Mouse (Mus musculus) liver, embryonic 12.5 days (tissue): ENCODE measurements around the gene Scaf1. TPM values are rescaled to one million over a fixed set of nuclear protein-coding genes. Genes with fewer than 3 reads are reported as not detected.

Experiments
- ATAC-seq: fragments of 200-750 bp; cut with Nextera tagmentation; 2 replicates; pipeline ENCODE4 v1.8.0; 2017; ENCODE audit warnings: moderate number of reproducible peaks, mild to moderate bottlenecking, moderate library complexity
- H3K27ac ChIP-seq: fragments of 300-500 bp; sonication (generic); 2 replicates; pipeline ENCODE4 v1.5.1; 2016; ENCODE audit warnings: mild to moderate bottlenecking
- H3K27me3 ChIP-seq: fragments of 300-500 bp; sonication (generic); replicated peaks from 2 replicates; pipeline ENCODE4 v1.6.1; 2016; ENCODE audit warnings: mild to moderate bottlenecking, moderate library complexity
- H3K36me3 ChIP-seq: fragments of 300-500 bp; sonication (generic); 2 replicates; pipeline ENCODE4 v1.6.1; 2016; ENCODE audit warnings: mild to moderate bottlenecking, moderate library complexity
- H3K4me1 ChIP-seq: fragments of 300-500 bp; sonication (generic); 2 replicates; pipeline ENCODE4 v1.6.1; 2016
- H3K4me2 ChIP-seq: fragments of 300-500 bp; sonication (generic); 2 replicates; pipeline ENCODE4 v1.6.1; 2016; ENCODE audit warnings: mild to moderate bottlenecking, moderate library complexity
- H3K4me3 ChIP-seq: fragments of 300-500 bp; sonication (generic); 2 replicates; pipeline ENCODE4 v1.5.1; 2016; ENCODE audit warnings: mild to moderate bottlenecking, moderate library complexity
- H3K9ac ChIP-seq: fragments of 300-500 bp; sonication (generic); 2 replicates; pipeline ENCODE4 v1.6.1; 2016; ENCODE audit warnings: mild to moderate bottlenecking, moderate library complexity
- H3K9me3 ChIP-seq: fragments of 300-500 bp; sonication (generic); replicated peaks from 2 replicates; pipeline ENCODE4 v1.6.1; 2016; ENCODE audit warnings: mild to moderate bottlenecking, moderate library complexity
- WGBS: fragments of 180-500 bp; shearing (Covaris S2); methylation state at CpG from one replicate; pipeline ENCODE4 v1.1.7; 2016; ENCODE audit not compliant: insufficient replicate concordance; 5-methylcytosine and 5-hydroxymethylcytosine counted together
- microRNA-seq: library from miRNA; unstranded; fragments of <30 nt; microRNA quantifications from one replicate; pipeline ENCODE4, GENCODE M21; 2017
- polyA plus RNA-seq: library from polyadenylated mRNA; unstranded; fragments of >200 nt; fragmentation: Nextera tagmentation; extraction: Ambion mirVana; gene quantifications from 2 replicates; pipeline ENCODE4 v1.2.1, GENCODE M21; 2016

Scaf1 gene
- polyA plus RNA-seq, 1 experiment from 2014 or later: 19.0 TPM

- no peaks in the 10 kb centered on the region for H3K9me3 ChIP-seq
- peaks cover 10% of the 10 kb centered on the region for H3K27me3 ChIP-seq
- no peak overlapping the region for H3K4me2 ChIP-seq
- no peaks in the 10 kb centered on the region for H3K36me3 ChIP-seq
- H3K4me3 ChIP-seq: no peak overlapping the region
- ATAC-seq: no peak
- H3K4me1 ChIP-seq: peaks cover 20% of the 10 kb centered on the region
- H3K9ac ChIP-seq: no peak overlapping the region
- WGBS: 52% methylated on average over 8 of the region's 8 CpGs
- no peak overlapping the region for H3K27ac ChIP-seq
Observed at GRCm38 (mm10) chr7:44959281-44959680, 56.9 kb downstream of the Scaf1 start.

DNA sequence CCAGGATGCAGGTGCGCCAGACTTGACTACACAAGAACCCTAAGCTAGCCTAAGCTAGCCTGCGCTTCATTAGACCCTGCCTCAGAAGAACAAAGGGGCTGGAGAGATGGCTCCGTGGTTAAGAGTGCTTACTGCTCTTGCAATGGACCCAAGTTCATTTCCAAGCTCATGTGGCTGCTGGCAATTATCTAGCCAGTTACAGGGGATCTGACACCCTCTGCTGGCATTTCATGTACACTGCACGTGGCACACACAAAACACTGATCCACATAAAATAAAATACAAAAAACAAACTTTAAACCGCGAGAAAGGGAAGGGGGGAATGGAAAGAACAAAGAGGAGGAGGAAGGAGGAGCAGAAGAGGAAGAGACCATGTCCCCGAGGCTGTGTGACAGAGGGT is 58.0 kb downstream of the Scaf1 start:
- WGBS: 35% methylated on average over 7 of the region's 7 CpGs
- no peak overlapping the region for H3K4me3 ChIP-seq
- ATAC-seq: no peak
- no peak overlapping the region for H3K4me2 ChIP-seq
- H3K4me1 ChIP-seq: peaks cover 21% of the 10 kb centered on the region
- no peaks in the 10 kb centered on the region for H3K36me3 ChIP-seq
- H3K27me3 ChIP-seq: peaks cover 18% of the 10 kb centered on the region
- H3K9me3 ChIP-seq: no peaks in the 10 kb centered on the region
- H3K9ac ChIP-seq: no peak overlapping the region
- H3K27ac ChIP-seq: no peak overlapping the region

- no peak overlapping the region for H3K9ac ChIP-seq
- no peaks in the 10 kb centered on the region for H3K9me3 ChIP-seq
- no peak for ATAC-seq
- peaks cover 18% of the 10 kb centered on the region for H3K27me3 ChIP-seq
- H3K4me2 ChIP-seq: no peak overlapping the region
- H3K36me3 ChIP-seq: no peaks in the 10 kb centered on the region
- no peak overlapping the region for H3K4me3 ChIP-seq
- WGBS: 72% methylated on average over 20 of the region's 20 CpGs
- peaks cover 22% of the 10 kb centered on the region for H3K4me1 ChIP-seq
- no peak overlapping the region for H3K27ac ChIP-seq
Observed at GRCm38 (mm10) chr7:44957183-44957835, 58.9 kb downstream of the Scaf1 start.

DNA sequence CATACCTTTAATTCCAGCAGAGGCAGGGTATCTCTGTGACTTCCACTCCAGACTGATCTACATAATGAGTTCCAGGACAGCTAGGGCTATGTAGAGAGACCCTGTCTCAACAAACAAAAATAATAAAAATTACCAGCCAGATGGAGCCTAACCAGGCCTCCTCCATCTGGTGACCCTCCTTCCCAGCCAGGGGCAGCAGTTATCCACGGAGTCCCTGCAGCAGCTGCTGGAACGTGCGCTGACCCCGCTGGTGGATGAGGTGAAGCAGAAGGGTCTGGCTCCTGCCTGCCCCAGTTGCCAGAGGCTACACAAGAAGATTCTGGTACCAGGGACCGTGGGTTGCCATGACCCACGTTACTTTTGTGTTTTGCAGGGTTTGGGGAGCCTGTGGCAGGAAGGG is 59.9 kb downstream of the Scaf1 start:
- WGBS: 67% methylated on average over 6 of the region's 6 CpGs
- Histone ChIP-seq H3K4me2 (no peak overlapping the region), H3K4me1 (peaks cover 30% of the 10 kb centered on the region), H3K27me3 (peaks cover 26% of the 10 kb centered on the region), H3K4me3 (no peak overlapping the region), H3K9me3 (no peaks in the 10 kb centered on the region), H3K9ac (no peak overlapping the region), H3K36me3 (no peaks in the 10 kb centered on the region), H3K27ac (no peak overlapping the region)
- no peak for ATAC-seq

DNA sequence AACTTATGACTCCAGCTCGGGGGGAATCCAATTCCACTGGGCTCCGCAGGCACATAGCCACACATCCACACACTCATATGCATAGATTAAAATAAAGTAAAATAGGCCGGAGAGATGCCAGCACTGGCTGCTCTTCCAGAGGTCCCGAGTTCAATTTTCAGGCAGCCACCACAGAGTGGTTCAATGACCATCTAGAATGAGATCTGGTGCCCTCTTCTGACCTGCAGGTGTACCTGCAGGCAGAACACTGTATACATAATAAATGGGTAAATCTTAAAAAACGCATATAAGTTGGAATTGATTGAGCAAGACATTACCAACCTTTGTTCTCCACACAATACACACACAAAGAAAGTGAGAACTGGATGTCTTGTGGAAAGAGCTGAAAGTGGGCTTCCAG is 60.5 kb downstream of the Scaf1 start:
- H3K27ac ChIP-seq: no peak overlapping the region
- no peak for ATAC-seq
- peaks cover 29% of the 10 kb centered on the region for H3K27me3 ChIP-seq
- H3K4me2 ChIP-seq: no peak overlapping the region
- H3K4me3 ChIP-seq: no peak overlapping the region
- H3K4me1 ChIP-seq: peaks cover 30% of the 10 kb centered on the region
- H3K9me3 ChIP-seq: no peaks in the 10 kb centered on the region
- no peaks in the 10 kb centered on the region for H3K36me3 ChIP-seq
- no peak overlapping the region for H3K9ac ChIP-seq
- WGBS: 36% methylated on average over 5 of the region's 5 CpGs

DNA sequence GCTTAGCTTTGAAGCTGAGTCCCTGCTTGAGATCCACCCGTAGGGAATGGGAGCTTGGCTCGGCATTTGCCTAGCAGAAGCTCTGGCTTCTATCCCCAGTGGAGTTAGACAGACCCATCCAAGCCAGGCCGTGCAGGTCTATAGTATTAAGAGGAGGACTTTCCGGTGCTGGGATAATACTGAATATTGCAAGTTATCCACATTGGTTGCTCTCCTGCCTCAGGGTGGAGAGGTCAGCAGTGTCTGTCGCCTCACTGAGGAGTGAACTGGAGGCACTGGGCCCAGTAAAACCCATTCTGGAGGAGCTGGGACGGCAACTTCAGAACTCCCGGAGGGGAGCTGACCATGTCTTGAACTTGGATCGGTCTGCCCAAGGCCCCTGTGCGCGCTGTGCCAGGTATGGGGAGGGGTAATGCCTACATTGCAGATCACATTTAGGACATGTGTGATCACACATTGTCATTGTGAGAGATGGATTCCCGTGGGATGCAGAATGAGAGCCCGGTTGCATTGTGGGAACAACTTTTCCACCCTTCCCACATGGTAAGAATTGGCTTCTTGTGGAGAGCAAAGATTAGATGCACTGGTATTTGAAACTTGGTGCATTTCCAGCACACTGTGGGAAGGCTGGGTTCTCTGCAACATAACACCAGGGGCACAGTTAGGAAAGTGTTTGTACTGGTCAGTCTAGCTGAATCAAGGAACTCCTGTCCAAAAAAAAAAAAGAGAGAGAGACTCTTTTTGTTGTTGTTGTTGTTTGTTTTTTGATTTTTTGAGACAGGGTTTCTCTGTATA is 61.9 kb downstream of the Scaf1 start:
- no peak for ATAC-seq
- no peaks in the 10 kb centered on the region for H3K36me3 ChIP-seq
- no peaks in the 10 kb centered on the region for H3K9me3 ChIP-seq
- peaks cover 22% of the 10 kb centered on the region for H3K4me1 ChIP-seq
- H3K27me3 ChIP-seq: peaks cover 39% of the 10 kb centered on the region
- 76% methylated on average over 12 of the region's 12 CpGs for WGBS
- no peak overlapping the region for H3K9ac ChIP-seq
- no peak overlapping the region for H3K27ac ChIP-seq
- H3K4me3 ChIP-seq: no peak overlapping the region
- H3K4me2 ChIP-seq: no peak overlapping the region

DNA sequence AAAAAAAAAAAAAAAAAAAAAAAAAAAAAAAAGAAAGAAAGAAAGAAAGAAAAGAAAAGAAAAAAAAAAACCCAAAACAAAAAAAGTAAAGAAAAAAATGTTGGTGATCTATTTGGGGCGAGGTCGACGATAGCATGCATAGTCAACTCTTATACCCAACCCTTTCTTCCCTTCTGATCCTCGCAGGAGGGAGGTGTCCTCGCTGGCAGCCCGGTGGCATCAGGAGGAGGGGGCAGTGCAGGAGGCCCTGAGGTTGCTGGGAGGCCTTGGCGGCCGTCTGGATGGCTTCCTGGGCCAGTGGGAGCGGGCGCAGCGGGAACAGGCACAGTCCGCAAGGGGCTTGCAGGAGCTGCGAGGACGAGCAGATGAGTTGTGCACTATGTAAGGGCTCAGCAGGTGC is 62.6 kb downstream of the Scaf1 start:
- Histone ChIP-seq H3K27me3 (peaks cover 46% of the 10 kb centered on the region), H3K9me3 (no peaks in the 10 kb centered on the region), H3K27ac (no peak overlapping the region), H3K36me3 (no peaks in the 10 kb centered on the region), H3K4me2 (no peak overlapping the region), H3K9ac (no peak overlapping the region), H3K4me3 (no peak overlapping the region), H3K4me1 (peaks cover 20% of the 10 kb centered on the region)
- ATAC-seq: no peak
- WGBS: 53% methylated on average over 14 of the region's 14 CpGs

Small RNA genes within 50 kb of the gene (microRNA-seq; reads per million reads assigned to microRNA genes)
- not detected for gene Mir7054

Other genes starting within 250 kb of the Scaf1 start
- 82.6 and 84.9 TPM in 2 replicates for gene Nup62, start 200.3 kb downstream of the Scaf1 start, polyA plus RNA-seq
- 0.59 and 0.64 TPM in 2 replicates for gene Il4i1, start 200.0 kb downstream of the Scaf1 start, polyA plus RNA-seq
- gene Atf5, start 199.7 kb downstream of the Scaf1 start, polyA plus RNA-seq: 5.4 and 5.7 TPM in 2 replicates
- 42.7 and 45.3 TPM in 2 replicates for gene Akt1s1, start 167.4 kb downstream of the Scaf1 start, polyA plus RNA-seq
- 34.4 and 39.6 TPM in 2 replicates for gene Tbc1d17, start 167.3 kb downstream of the Scaf1 start, polyA plus RNA-seq
- 26.1 and 26.7 TPM in 2 replicates for gene Pnkp, start 159.2 kb downstream of the Scaf1 start, polyA plus RNA-seq
- 114 and 121 TPM in 2 replicates for gene Ptov1, start 146.6 kb downstream of the Scaf1 start, polyA plus RNA-seq
- gene Med25, start 123.7 kb downstream of the Scaf1 start, polyA plus RNA-seq: 60.4 and 61.0 TPM in 2 replicates
- gene Fuz, start 120.3 kb downstream of the Scaf1 start, polyA plus RNA-seq: 9.0 and 11.4 TPM in 2 replicates
- 85.1 and 86.5 TPM in 2 replicates for gene Ap2a1, start 86.9 kb downstream of the Scaf1 start, polyA plus RNA-seq
- gene Tsks, start 73.2 kb downstream of the Scaf1 start, polyA plus RNA-seq: 0.33 TPM in 1 of 2 replicates, not detected in the other
- 4.0 and 4.3 TPM in 2 replicates for gene Cpt1c, start 41.5 kb downstream of the Scaf1 start, polyA plus RNA-seq
- 248 and 262 TPM in 2 replicates for gene Prmt1, start 29.8 kb downstream of the Scaf1 start, polyA plus RNA-seq
- 50.4 and 55.9 TPM in 2 replicates for gene Irf3, start 18.7 kb downstream of the Scaf1 start, polyA plus RNA-seq
- 23.6 and 25.4 TPM in 2 replicates for gene Bcl2l12, start 17.7 kb downstream of the Scaf1 start, polyA plus RNA-seq
- 13.9 and 15.5 TPM in 2 replicates for gene Rras, start 1.6 kb upstream of the Scaf1 start, polyA plus RNA-seq
- gene Prr12, start 36.5 kb upstream of the Scaf1 start, polyA plus RNA-seq: 3.0 and 4.1 TPM in 2 replicates
- gene Nosip, start 46.1 kb upstream of the Scaf1 start, polyA plus RNA-seq: 31.6 and 38.7 TPM in 2 replicates
- 8.5 and 8.6 TPM in 2 replicates for gene Prrg2, start 46.3 kb upstream of the Scaf1 start, polyA plus RNA-seq
- gene Rcn3, start 75.9 kb upstream of the Scaf1 start, polyA plus RNA-seq: 69.1 and 70.9 TPM in 2 replicates
- 26.6 and 26.9 TPM in 2 replicates for gene Fcgrt, start 87.5 kb upstream of the Scaf1 start, polyA plus RNA-seq
- 1,421 and 1,491 TPM in 2 replicates for gene Rps11, start 108.1 kb upstream of the Scaf1 start, polyA plus RNA-seq
- gene Rpl13a, start 112.4 kb upstream of the Scaf1 start, polyA plus RNA-seq: 1,134 and 1,149 TPM in 2 replicates
- gene Gm45713, start 119.9 kb upstream of the Scaf1 start, polyA plus RNA-seq: 0.27 and 0.59 TPM in 2 replicates
- 5.1 and 5.7 TPM in 2 replicates for gene Flt3l, start 120.1 kb upstream of the Scaf1 start, polyA plus RNA-seq
- 60.5 and 61.7 TPM in 2 replicates for gene Pih1d1, start 137.9 kb upstream of the Scaf1 start, polyA plus RNA-seq
- gene Aldh16a1, start 138.2 kb upstream of the Scaf1 start, polyA plus RNA-seq: 35.9 and 41.2 TPM in 2 replicates
- not detected in 2 replicates for gene Slc17a7, start 147.6 kb upstream of the Scaf1 start, polyA plus RNA-seq
- not detected in 2 replicates for gene Gfy, start 163.2 kb upstream of the Scaf1 start, polyA plus RNA-seq
- not detected in 2 replicates for gene Pth2, start 164.6 kb upstream of the Scaf1 start, polyA plus RNA-seq
- gene Ccdc155, start 188.5 kb upstream of the Scaf1 start, polyA plus RNA-seq: 0.07 and 0.13 TPM in 2 replicates
- gene Dkkl1, start 195.8 kb upstream of the Scaf1 start, polyA plus RNA-seq: 1.9 and 3.0 TPM in 2 replicates
- 23.6 and 28.2 TPM in 2 replicates for gene Tead2, start 199.4 kb upstream of the Scaf1 start, polyA plus RNA-seq
- gene Cd37, start 222.8 kb upstream of the Scaf1 start, polyA plus RNA-seq: 14.0 and 14.6 TPM in 2 replicates
- not detected in 2 replicates for gene Slc6a16, start 224.7 kb upstream of the Scaf1 start, polyA plus RNA-seq